Mouse (Mus musculus) thymus, adult 2 months (tissue): ENCODE data around the gene Slc12a8.

Experiments used
- CTCF ChIP-seq: fragments of 200-500 bp; IDR thresholded peaks from 2 replicates; pipeline ENCODE4 v1.5.1; 2012; ENCODE audit warnings: mild to moderate bottlenecking, control low read depth, low read length, moderate library complexity, borderline replicate concordance; ENCODE audit not compliant: control insufficient read depth, poor library complexity, insufficient read depth; ENCODE audit errors: extremely low read depth
- POLR2A ChIP-seq: fragments of 200-500 bp; IDR thresholded peaks from 2 replicates; pipeline ENCODE4 v1.6.1; 2012; ENCODE audit warnings: mild to moderate bottlenecking, low read length, control low read depth, moderate library complexity; ENCODE audit not compliant: control insufficient read depth, poor library complexity, insufficient read depth; ENCODE audit errors: extremely low read depth

- TF ChIP-seq POLR2A (no peak), CTCF (no peak)
Observed at GRCm38 (mm10) chr16:33670340-33670739, 153.2 kb downstream of the Slc12a8 start.
